Mouse (Mus musculus): Measurements from ENCODE around the gene Mars. TPM values are rescaled to one million over a fixed set of nuclear protein-coding genes. Genes with fewer than 3 reads are reported as not detected.

Mars gene
- polyA plus RNA-seq, 1 experiment from 2014 or later = 84.0 TPM

DNA sequence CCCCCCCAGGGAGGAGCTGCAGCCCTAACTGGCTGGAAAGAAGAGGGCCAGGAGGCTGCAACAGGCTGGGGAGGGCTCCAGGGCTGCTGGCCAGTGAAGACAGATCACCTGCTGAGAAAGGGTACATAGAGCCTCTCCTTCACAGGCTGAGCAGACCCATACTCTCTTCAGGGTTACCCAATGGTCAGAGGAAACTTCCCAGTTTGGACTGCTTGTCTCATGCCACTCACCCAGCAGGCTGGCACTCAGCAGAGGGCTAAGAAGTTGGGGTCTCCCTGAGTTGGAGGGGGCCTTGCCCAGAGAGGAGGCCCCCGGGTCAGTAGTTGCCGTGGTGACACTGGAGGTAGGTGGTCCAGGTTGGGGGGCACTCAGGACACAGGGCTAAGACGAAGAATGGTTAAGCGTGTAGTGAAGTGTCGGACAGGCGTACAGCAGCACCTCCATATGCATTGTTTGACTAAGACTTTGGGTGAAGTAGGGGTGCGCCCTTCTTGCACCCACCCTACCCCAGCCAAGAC, 27.4 kb downstream of the Mars start:
- Histone ChIP-seq H3K4me3 (no peak overlapping the region), H3K4me1 (peaks cover 37% of the 10 kb centered on the region), H3K27me3 (replicated peaks) (no peaks in the 10 kb centered on the region), H3K9ac (no peak overlapping the region), H3K27ac (replicated peaks) (no peak overlapping the region; the same call in 1 of the 2 replicates), H3K36me3 (peaks cover 83% of the 10 kb centered on the region), H3K4me2 (no peak overlapping the region), H3K9me3 (no peaks in the 10 kb centered on the region)
- ATAC-seq (ENCODE audit: extremely low read depth, insufficient number of reproducible peaks, low FRiP score, low TSS enrichment) = no peak
- 92% methylated on average over 7 of the region's 7 CpGs for WGBS

DNA sequence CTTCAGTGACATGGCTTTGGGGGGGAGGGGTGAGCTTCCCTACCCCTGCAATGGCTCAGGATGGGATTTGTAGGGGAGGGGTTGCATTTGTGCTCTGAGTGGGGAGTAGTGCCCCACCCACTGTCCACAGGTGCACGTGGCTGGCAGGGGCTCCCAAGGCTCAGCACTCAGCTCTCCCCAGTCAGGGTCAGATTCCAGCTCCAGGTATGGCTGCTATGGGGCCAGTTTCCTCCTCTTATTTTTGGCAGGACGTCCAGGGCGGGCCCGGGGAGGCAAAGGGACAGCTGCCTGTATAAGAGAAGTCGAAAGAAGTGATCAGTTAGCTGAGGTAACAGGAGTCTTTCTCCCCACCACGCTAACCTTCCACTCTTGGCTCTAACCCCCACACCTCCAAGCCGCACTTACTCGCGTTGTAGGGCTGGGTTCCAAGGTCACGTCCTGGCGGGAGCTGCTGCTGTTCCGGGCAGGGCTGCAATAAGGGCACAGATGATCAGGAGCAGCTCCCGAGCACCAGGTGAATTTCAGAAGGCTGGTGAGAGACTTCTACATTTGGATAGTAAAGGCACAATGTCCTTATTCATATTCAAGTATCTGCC, 28.9 kb downstream of the Mars start:
- Histone ChIP-seq H3K27me3 (replicated peaks) (no peaks in the 10 kb centered on the region), H3K9me3 (no peaks in the 10 kb centered on the region), H3K9ac (no peak overlapping the region), H3K27ac (replicated peaks) (no peak overlapping the region), H3K4me1 (peaks cover 33% of the 10 kb centered on the region), H3K4me3 (no peak overlapping the region), H3K36me3 (peaks cover 97% of the 10 kb centered on the region), H3K4me2 (no peak overlapping the region)
- ATAC-seq (ENCODE audit: extremely low read depth, insufficient number of reproducible peaks, low FRiP score, low TSS enrichment) = no peak
- 78% methylated on average over 13 of the region's 13 CpGs for WGBS

DNA sequence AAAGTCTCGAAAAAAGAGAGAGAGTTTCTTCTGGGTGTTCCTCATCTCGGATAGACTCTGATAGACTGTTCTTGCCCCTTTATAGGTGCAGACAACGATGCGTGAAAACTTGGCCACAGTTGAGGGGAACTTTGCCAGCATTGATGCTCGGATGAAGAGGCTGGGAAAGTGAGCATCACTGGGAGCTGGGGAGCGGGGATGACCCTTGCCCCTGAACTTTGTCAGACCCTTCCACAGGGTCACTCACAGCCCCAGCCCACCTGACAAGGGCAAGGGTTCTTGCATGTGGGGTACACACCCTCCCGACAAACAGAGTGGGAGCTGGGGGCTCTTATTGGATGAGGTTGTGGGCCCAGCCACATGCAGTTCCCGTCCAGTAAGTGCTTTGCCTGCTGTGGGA, 30.3 kb downstream of the Mars start:
- H3K9me3 ChIP-seq = no peaks in the 10 kb centered on the region
- H3K9ac ChIP-seq = no peak overlapping the region
- H3K4me3 ChIP-seq = no peak overlapping the region
- no peak overlapping the region for H3K4me2 ChIP-seq
- WGBS = 88% methylated on average over 8 of the region's 8 CpGs
- no peaks in the 10 kb centered on the region for H3K27me3 ChIP-seq (replicated peaks)
- peaks cover 19% of the 10 kb centered on the region for H3K4me1 ChIP-seq
- no peak for ATAC-seq (ENCODE audit: extremely low read depth, insufficient number of reproducible peaks, low FRiP score, low TSS enrichment)
- peaks cover 100% of the 10 kb centered on the region for H3K36me3 ChIP-seq
- no peak overlapping the region for H3K27ac ChIP-seq (replicated peaks)

DNA sequence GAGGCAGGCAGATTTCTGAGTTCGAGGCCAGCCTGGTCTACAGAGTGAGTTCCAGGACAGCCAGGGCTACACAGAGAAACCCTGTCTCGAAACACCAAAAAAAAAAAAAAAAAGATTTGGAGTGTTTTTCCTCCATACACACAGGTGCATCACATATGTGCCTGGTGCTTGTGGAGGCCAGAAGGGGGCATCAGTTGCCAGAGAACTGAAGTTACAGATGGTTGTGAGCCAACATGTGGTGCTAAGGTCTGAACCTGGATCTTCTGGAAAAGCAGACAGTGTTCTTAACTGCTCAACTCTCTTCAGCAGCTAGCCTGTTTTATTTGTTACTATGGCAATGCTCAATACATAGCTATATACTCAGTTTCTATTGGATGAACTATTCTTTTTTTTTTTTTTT, 31.9 kb downstream of the Mars start:
- H3K27ac ChIP-seq (replicated peaks) = no peak overlapping the region
- H3K9ac ChIP-seq = no peak overlapping the region
- no peak for ATAC-seq (ENCODE audit: extremely low read depth, insufficient number of reproducible peaks, low FRiP score, low TSS enrichment)
- H3K27me3 ChIP-seq (replicated peaks) = no peaks in the 10 kb centered on the region
- no peak overlapping the region for H3K4me3 ChIP-seq
- no peaks in the 10 kb centered on the region for H3K9me3 ChIP-seq
- H3K4me1 ChIP-seq = 0 out of 2 replicates have a peak, but pooled peaks cover 4% of the 10 kb centered on the region
- no peak overlapping the region for H3K4me2 ChIP-seq
- WGBS = 83% methylated on average over 2 of the region's 2 CpGs
- peaks cover 100% of the 10 kb centered on the region for H3K36me3 ChIP-seq

DNA sequence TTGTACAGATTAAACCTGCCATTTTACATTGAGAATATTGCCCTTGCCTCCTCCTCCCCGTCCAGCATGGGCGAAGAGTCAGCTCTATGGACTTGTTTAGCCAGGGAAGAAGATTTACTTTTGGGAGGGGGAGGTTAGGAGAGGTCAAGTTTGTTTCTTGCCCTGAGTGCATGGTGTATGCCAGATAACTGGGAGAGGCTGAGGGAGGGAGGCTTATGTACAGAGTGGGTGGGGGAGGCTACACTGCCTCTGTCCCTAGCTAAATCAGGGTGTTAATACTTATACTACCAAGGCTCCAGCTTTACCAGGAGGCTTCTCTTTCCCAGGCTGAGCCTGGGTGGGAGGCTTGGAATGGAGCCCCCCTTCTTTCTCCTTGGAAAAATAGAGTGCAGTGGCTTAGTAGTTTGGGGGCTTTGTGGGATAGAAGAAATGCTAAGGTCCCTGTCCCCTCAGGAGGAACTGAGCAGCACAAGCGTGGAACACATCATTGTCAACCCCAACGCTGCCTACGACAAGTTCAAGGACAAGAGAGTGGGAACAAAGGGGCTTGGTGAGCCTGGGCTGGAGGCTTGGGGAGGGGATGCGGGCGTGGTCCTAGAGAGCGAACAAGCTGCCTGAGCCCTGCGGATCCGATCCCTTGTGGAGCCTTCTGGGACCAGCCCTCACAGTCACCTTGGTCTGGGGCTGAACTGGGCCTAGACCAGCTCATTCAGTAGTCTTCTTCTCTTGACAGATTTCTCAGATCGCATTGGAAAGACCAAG, 37.1 kb downstream of the Mars start:
- Histone ChIP-seq H3K4me3 (no peak overlapping the region), H3K4me1 (peaks cover 18% of the 10 kb centered on the region; the same call in 1 of the 2 replicates), H3K27ac (replicated peaks) (no peak overlapping the region), H3K36me3 (peaks cover 97% of the 10 kb centered on the region), H3K9ac (no peak overlapping the region), H3K4me2 (no peak overlapping the region), H3K9me3 (no peaks in the 10 kb centered on the region), H3K27me3 (replicated peaks) (no peaks in the 10 kb centered on the region)
- ATAC-seq (ENCODE audit: extremely low read depth, insufficient number of reproducible peaks, low FRiP score, low TSS enrichment) = 0 out of 2 replicates have a peak, but pooled peaks have one; percentile 15
- 86% methylated on average over 11 of the region's 11 CpGs for WGBS

DNA sequence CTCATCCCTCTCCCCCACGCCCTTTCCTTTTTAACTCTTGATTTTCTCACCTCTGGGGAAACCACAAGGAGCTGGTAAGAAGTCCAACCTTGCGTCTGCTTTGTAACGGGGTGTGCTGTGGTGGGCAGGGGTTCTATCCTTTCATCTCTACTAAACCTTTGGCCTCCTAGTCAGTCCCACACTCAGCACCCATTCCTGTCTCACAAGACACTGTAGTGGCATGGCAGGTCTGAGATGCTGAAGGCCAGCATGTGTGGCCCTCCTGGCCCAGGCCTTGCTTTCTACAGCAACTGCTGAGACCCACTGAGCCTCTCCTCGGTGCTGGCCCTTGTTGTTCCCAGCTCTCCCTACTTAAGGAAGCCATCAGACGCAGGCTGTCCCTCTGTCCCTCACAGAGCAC, 39.2 kb downstream of the Mars start:
- Histone ChIP-seq H3K4me3 (no peak overlapping the region), H3K4me2 (no peak overlapping the region), H3K9me3 (no peaks in the 10 kb centered on the region), H3K4me1 (peaks cover 37% of the 10 kb centered on the region), H3K9ac (no peak overlapping the region), H3K27me3 (replicated peaks) (no peaks in the 10 kb centered on the region), H3K36me3 (peaks cover 91% of the 10 kb centered on the region), H3K27ac (replicated peaks) (no peak overlapping the region)
- 83% methylated on average over 5 of the region's 5 CpGs for WGBS
- no peak for ATAC-seq (ENCODE audit: extremely low read depth, insufficient number of reproducible peaks, low FRiP score, low TSS enrichment)

DNA sequence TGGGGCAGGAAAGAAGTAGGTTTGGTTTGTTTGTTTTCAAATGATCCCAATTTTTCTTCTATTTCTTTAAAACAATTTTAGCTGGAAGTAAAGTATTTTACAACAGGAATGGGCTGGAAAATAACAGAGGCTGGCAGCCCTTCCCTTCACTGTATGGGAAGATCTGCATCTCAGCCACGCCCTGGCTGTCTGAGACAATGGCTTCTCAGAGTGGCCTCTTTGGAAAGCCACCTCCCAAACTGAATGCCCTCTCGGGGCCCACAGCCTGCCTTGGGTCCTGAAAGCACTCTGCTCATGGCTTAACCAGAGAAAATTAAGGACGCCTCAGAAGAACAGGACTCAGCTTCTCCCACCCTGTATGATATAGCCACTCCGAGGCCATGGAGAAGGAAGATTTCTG, 41.7 kb downstream of the Mars start:
- Histone ChIP-seq H3K27ac (replicated peaks) (no peak overlapping the region), H3K36me3 (peaks cover 66% of the 10 kb centered on the region), H3K4me2 (no peak overlapping the region), H3K4me1 (peaks cover 47% of the 10 kb centered on the region), H3K9ac (no peak overlapping the region), H3K4me3 (no peak overlapping the region), H3K9me3 (no peaks in the 10 kb centered on the region), H3K27me3 (replicated peaks) (peaks cover 3% of the 10 kb centered on the region; the same call in 1 of the 2 replicates)
- WGBS = 75% methylated on average over 4 of the region's 4 CpGs
- ATAC-seq (ENCODE audit: extremely low read depth, insufficient number of reproducible peaks, low FRiP score, low TSS enrichment) = no peak

DNA sequence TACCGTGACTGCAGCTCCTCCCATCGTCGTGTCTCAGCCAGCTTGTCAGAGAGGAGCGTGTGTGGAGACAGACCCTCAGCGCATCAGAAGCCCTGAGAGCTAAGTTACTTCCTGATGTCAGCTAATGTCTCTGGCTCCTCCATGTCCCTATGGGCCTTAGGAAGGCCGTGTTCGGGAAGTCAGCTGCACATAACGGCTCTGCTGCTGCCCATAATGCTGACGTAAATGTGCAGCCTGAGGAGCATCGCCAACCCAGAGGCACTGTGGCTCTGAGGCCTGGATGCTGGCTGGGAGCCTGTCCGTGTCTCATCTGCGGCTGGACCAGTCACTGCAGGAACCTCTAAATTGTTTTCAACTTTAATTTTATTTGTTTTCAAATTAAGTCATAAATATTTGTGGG, 42.5 kb downstream of the Mars start:
- ATAC-seq (ENCODE audit: extremely low read depth, insufficient number of reproducible peaks, low FRiP score, low TSS enrichment) = no peak
- H3K4me1 ChIP-seq = peaks cover 43% of the 10 kb centered on the region

DNA sequence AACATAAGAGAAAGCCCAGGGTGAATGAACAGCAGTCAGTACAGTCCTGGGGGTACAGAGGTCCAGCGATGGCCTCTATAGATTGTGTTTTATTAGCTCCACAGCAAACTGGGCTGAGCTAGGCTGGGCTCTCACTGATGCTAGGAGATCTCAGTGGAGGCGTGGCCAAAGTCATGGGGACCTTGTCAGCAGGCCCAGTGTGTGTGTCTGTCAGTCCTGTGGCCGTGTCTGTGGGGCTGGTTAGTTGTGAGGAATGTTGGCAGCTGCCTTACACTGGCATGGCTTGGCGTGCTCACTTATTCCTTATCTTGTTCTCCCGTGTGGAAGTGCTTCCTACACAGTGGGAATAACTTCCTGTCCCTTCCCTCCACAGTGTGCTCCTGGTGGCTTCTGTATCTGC, 43.2 kb downstream of the Mars start:
- peak overlapping the region; percentile 50; the same call in 1 of the 2 replicates for H3K9ac ChIP-seq

More for the DNA sequence above, 42.5 kb downstream of the Mars start:
- 81% methylated on average over 12 of the region's 12 CpGs for WGBS
- Histone ChIP-seq H3K27me3 (replicated peaks) (peaks cover 12% of the 10 kb centered on the region), H3K36me3 (peaks cover 58% of the 10 kb centered on the region), H3K4me2 (no peak overlapping the region), H3K9me3 (no peaks in the 10 kb centered on the region), H3K9ac (peak overlapping the region; percentile 50), H3K27ac (replicated peaks) (no peak overlapping the region), H3K4me3 (no peak overlapping the region)

DNA sequence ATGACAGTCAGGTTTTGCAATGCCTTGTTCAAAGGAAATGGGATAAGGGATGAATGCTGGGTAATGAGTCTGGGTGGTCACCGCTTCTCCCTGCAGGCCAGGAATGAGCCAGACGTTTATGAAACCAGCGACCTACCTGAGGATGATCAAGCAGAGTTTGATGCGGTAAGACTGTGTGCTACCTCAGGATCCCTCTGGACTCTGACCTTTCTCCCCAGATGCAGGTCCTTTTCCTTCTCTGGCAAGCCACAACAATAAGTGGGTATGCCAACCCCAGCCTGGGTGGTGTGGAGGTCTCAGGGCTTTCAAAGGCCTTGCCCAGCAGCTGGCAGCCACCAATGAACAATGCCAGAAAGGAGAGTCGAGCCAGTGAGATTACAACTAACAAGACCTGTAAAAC, 44.3 kb downstream of the Mars start:
- Histone ChIP-seq H3K36me3 (peaks cover 41% of the 10 kb centered on the region), H3K4me2 (peak overlapping the region; percentile 88), H3K4me1 (peaks cover 45% of the 10 kb centered on the region), H3K9me3 (no peaks in the 10 kb centered on the region), H3K27me3 (replicated peaks) (peaks cover 29% of the 10 kb centered on the region), H3K27ac (replicated peaks) (peak overlapping the region; percentile 91; the same call in 1 of the 2 replicates), H3K9ac (peak overlapping the region; percentile 100), H3K4me3 (peak overlapping the region; percentile 98)
- 60% methylated on average over 5 of the region's 5 CpGs for WGBS
- no peak for ATAC-seq (ENCODE audit: extremely low read depth, insufficient number of reproducible peaks, low FRiP score, low TSS enrichment)

More for the DNA sequence above, 43.2 kb downstream of the Mars start:
- peaks cover 18% of the 10 kb centered on the region for H3K27me3 ChIP-seq (replicated peaks)
- peaks cover 38% of the 10 kb centered on the region for H3K4me1 ChIP-seq
- no peak for ATAC-seq (ENCODE audit: extremely low read depth, insufficient number of reproducible peaks, low FRiP score, low TSS enrichment)
- 49% methylated on average over 5 of the region's 5 CpGs for WGBS
- H3K36me3 ChIP-seq = peaks cover 52% of the 10 kb centered on the region
- no peaks in the 10 kb centered on the region for H3K9me3 ChIP-seq
- H3K27ac ChIP-seq (replicated peaks) = no peak overlapping the region
- no peak overlapping the region for H3K4me3 ChIP-seq
- H3K4me2 ChIP-seq = no peak overlapping the region

DNA sequence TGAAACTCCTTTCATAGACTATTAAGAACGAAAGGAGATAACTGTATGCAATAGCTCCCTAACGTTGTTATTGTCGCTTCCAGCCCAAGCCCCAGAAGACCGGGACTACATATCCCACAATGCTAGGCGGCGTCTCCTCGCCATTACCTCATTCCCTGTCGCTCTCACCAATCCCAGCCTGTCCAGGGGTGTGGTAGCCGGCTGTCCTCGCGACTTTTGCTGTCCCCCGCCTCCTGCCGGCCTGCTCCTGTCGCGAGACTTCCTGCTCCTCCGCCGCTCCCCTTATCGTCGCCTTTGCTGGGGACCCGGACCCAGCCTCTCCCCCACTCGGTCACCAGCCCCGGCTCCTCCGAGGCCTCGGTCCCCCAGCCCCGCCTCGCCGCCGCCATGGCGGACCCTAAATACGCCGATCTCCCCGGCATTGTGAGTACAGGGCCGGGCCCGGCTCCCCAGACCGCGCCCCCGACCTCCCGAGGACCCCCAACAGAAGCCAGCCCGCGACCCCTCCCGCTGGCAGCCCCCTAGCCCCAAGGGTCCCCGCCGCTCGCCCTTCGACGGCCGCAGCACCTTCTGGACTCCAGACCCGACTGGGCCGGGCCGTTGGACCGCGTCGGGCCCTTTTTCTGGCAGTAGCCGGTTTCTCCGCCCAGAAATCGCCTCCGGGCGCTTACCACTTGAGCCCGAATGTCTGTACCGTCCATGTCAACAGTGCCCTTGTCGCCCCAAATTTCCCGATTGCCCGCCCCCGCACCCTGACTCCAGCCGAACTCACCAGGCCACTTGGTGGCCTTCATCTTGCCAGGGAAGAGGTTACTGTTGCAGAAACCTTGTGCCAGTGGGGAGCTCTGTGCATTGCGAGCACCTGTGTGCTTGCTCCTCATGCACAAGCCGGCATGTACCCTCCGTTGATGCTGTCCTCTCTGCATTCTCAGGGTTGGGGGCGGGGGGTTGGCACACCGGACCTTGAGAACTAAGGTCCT, 45.2 kb downstream of the Mars start, which contains the start of gene Dctn2:
Gene Dctn2, plus strand, starts transcription at position 257 of the 980 bp plus-strand sequence.
- Histone ChIP-seq H3K4me3 (peak within 1 kb of the TSS; percentile 98), H3K27me3 (replicated peaks) (peaks cover 38% of the 10 kb centered on the region), H3K36me3 (peaks cover 32% of the 10 kb centered on the region), H3K4me1 (peaks cover 46% of the 10 kb centered on the region), H3K4me2 (peak within 1 kb of the TSS; percentile 88), H3K27ac (replicated peaks) (peak within 1 kb of the TSS; percentile 91), H3K9ac (peak within 1 kb of the TSS; percentile 100), H3K9me3 (no peaks in the 10 kb centered on the region)
- ATAC-seq (ENCODE audit: extremely low read depth, insufficient number of reproducible peaks, low FRiP score, low TSS enrichment) = peak; percentile 97
- WGBS = under 1% methylated on average over 70 of the region's 70 CpGs
